Mouse (Mus musculus) G1E (cell line): Measurements from ENCODE around the gene Procr.

ENCODE experiments used
- CTCF ChIP-seq: IDR thresholded peaks from 2 replicates; pipeline ENCODE4 v1.5.1; 2012; ENCODE audit warnings: low read depth, low read length, inconsistent platforms, mixed read lengths
- GATA1 ChIP-seq: IDR thresholded peaks from 2 replicates; pipeline ENCODE4 v1.6.1; 2012; ENCODE audit warnings: borderline replicate concordance, low read length, inconsistent platforms, mixed read lengths
- GATA2 ChIP-seq: IDR thresholded peaks from 2 replicates; pipeline ENCODE4 v1.6.1; 2012; ENCODE audit warnings: low read depth, low read length, inconsistent platforms, borderline replicate concordance
- POLR2AphosphoS5 ChIP-seq: IDR thresholded peaks from 2 replicates; pipeline ENCODE4 v1.6.1; 2012; ENCODE audit warnings: low read depth, low read length, inconsistent platforms; ENCODE audit not compliant: insufficient replicate concordance
- TAL1 ChIP-seq: conservative IDR thresholded peaks from 2 replicates; pipeline ENCODE4 v1.6.1; 2012; ENCODE audit warnings: low read depth, low read length, inconsistent platforms, mixed read lengths

- TF ChIP-seq CTCF (no peak), GATA1 (no peak), TAL1 (peak; percentile 38; the same call in 1 of the 2 replicates), POLR2AphosphoS5 (no peak), GATA2 (no peak)
Measured at GRCm38 (mm10) chr2:155742931-155743337, 8.0 kb upstream of the Procr start.
